Mouse (Mus musculus): ENCODE data around the gene Upk3a. TPM values are rescaled to one million over a fixed set of nuclear protein-coding genes. Genes with fewer than 3 reads are reported as not detected.

Gene Upk3a
- polyA plus RNA-seq, 1 experiment from 2014 or later = not detected

DNA sequence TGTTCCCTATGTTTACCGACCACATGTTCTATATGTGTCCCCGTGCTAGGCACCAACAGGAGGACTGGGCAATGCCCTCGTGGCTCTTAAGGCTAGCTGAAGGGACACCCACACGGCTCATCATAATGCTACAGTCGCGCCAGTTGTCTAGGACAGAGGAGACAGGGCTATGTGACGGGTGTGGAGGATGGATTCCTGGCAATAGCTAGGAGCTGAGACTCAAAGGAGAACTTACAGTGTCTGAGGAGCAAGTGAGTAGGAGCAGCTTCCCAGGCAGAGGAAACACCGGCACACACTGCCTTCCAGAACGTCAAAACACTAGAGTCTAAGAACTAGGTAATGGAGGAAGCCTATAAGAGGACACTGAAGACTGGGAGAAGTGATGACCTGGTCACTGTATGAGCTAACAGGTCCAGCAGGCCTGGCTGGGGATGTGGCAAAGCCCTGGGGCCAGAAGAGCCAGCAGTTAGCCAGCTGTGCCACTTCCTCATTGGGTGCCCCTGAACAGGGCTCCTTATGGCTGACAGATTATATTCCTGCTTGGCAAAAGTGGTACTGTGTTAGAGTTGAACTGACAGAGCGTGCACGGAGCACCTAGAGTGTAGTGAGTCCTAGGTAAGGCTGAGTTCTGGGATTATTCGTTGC lies 31.3 kb upstream of the Upk3a start:
- H3K9ac ChIP-seq (ENCODE audit: low read length) = no peak overlapping the region
- no peaks in the 10 kb centered on the region for H3K9me3 ChIP-seq (ENCODE audit: control insufficient read depth, low read length)
- H3K27ac ChIP-seq (ENCODE audit: low read depth, low read length) = no peak overlapping the region
- no peaks in the 10 kb centered on the region for H3K36me3 ChIP-seq (ENCODE audit: control insufficient read depth, insufficient read depth, low read length)
- no peak overlapping the region for H3K4me3 ChIP-seq (ENCODE audit: low read depth, low read length)
- DNase-seq (ENCODE audit: low spot score, missing footprints) (no peak), ATAC-seq (ENCODE audit: low FRiP score) (no peak)
- WGBS = 89% methylated on average over 12 of the region's 12 CpGs
- no peaks in the 10 kb centered on the region for H3K27me3 ChIP-seq (ENCODE audit: control insufficient read depth, insufficient read depth, low read length)
- H3K4me2 ChIP-seq = no peak overlapping the region
- H3K4me1 ChIP-seq (ENCODE audit: control insufficient read depth, insufficient read depth, low read length) = peaks cover 18% of the 10 kb centered on the region

DNA sequence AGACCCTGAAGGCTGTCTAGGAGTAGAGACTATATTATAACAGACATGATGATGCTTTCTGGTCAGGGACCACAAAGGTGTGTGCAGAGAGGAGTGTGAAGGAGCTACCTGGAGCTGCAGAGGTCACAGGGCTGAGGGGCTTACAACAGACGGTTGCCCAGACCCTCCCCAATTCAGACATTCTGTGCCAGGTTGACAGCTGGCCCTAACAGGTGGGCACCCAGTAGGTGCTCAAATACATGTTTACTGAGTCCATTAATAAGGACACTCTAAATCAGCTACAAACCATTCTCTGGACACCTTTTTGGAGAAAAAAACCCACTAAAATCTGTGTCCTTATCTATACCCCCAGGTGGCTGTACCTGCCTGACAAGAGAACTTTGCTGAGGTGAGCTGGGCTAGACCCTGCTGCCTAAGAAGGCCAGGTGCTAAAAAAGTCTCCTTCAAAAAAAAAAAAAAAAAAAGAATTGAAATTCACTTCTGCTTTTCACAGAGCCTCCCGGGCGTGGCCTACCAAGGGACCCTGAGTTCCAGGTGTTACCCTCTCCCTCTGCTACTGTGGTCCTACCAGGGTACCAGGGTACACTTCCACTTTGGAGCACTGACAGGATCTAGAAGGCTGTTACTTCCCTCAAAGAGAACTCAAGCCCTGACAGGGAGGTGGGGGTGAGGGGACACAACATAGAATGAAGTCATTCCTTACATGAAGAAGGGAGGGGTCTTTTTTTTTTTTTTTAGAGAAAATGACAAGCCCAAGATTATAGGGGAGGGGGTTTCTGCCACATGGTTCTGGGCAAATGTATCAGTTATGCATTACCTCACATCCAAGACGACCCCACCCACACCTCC lies 30.5 kb upstream of the Upk3a start:
- H3K4me2 ChIP-seq = peak overlapping the region; percentile 90
- H3K27me3 ChIP-seq (ENCODE audit: control insufficient read depth, insufficient read depth, low read length) = no peaks in the 10 kb centered on the region
- whole genome bisulfite sequencing = 75% methylated on average over 4 of the region's 4 CpGs
- H3K9me3 ChIP-seq (ENCODE audit: control insufficient read depth, low read length) = no peaks in the 10 kb centered on the region
- peak overlapping the region; percentile 90 for H3K4me3 ChIP-seq (ENCODE audit: low read depth, low read length)
- peak overlapping the region; percentile 93 for H3K9ac ChIP-seq (ENCODE audit: low read length)
- H3K27ac ChIP-seq (ENCODE audit: low read depth, low read length) = no peak overlapping the region
- H3K36me3 ChIP-seq (ENCODE audit: control insufficient read depth, insufficient read depth, low read length) = no peaks in the 10 kb centered on the region
- no peak for DNase-seq (ENCODE audit: low spot score, missing footprints)
- H3K4me1 ChIP-seq (ENCODE audit: control insufficient read depth, insufficient read depth, low read length) = peaks cover 18% of the 10 kb centered on the region
- no peak for ATAC-seq (ENCODE audit: low FRiP score)

DNA sequence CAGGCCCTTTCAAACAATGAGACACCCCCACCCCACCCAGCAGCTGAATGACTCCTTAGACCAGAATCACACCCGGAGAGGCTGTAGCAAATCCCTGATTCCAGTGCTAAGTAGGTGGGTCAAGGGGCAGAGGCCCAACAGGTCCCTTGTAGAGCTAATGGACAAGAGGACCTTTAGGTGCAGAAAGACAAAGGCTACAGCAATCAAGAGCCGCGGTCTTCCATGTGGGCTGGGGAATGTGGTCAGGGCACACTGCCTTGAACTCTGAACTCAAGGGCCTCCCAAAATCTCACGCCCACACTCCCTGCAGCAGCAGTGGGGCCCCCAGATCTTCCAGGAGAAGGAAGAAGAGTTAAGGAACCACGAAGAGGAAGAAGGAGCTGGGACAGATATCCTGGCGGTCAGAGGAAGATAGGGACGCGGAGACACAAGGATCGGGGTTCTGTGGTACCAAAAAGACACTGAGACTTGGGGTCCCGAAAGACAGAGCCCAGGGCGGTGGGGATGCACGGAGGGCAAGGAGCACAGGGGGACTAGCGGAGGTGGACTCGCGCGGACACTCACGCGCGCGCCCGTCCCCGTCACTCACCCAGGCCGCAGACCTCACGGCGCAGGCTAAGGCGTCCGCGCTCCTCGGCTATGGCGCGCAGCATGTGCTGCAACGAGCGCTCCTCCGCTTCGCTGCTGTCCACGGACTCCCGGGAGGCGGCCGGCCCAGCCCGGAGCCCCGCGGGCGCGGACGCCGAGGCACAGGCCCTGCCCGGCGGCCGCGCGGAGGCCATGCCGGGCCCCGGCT lies 29.7 kb upstream of the Upk3a start:
- H3K4me3 ChIP-seq (ENCODE audit: low read depth, low read length) = peak overlapping the region; percentile 90
- H3K4me1 ChIP-seq (ENCODE audit: control insufficient read depth, insufficient read depth, low read length) = peaks cover 18% of the 10 kb centered on the region
- H3K9ac ChIP-seq (ENCODE audit: low read length) = peak overlapping the region; percentile 93
- H3K36me3 ChIP-seq (ENCODE audit: control insufficient read depth, insufficient read depth, low read length) = no peaks in the 10 kb centered on the region
- DNase-seq (ENCODE audit: low spot score, missing footprints) (peak; percentile 95), ATAC-seq (ENCODE audit: low FRiP score) (peak; percentile 70)
- H3K27me3 ChIP-seq (ENCODE audit: control insufficient read depth, insufficient read depth, low read length) = no peaks in the 10 kb centered on the region
- peak overlapping the region; percentile 90 for H3K4me2 ChIP-seq
- no peaks in the 10 kb centered on the region for H3K9me3 ChIP-seq (ENCODE audit: control insufficient read depth, low read length)
- under 1% methylated on average over 50 of the region's 53 CpGs for WGBS
- H3K27ac ChIP-seq (ENCODE audit: low read depth, low read length) = peak overlapping the region; percentile 14; the same call in 1 of the 2 replicates

DNA sequence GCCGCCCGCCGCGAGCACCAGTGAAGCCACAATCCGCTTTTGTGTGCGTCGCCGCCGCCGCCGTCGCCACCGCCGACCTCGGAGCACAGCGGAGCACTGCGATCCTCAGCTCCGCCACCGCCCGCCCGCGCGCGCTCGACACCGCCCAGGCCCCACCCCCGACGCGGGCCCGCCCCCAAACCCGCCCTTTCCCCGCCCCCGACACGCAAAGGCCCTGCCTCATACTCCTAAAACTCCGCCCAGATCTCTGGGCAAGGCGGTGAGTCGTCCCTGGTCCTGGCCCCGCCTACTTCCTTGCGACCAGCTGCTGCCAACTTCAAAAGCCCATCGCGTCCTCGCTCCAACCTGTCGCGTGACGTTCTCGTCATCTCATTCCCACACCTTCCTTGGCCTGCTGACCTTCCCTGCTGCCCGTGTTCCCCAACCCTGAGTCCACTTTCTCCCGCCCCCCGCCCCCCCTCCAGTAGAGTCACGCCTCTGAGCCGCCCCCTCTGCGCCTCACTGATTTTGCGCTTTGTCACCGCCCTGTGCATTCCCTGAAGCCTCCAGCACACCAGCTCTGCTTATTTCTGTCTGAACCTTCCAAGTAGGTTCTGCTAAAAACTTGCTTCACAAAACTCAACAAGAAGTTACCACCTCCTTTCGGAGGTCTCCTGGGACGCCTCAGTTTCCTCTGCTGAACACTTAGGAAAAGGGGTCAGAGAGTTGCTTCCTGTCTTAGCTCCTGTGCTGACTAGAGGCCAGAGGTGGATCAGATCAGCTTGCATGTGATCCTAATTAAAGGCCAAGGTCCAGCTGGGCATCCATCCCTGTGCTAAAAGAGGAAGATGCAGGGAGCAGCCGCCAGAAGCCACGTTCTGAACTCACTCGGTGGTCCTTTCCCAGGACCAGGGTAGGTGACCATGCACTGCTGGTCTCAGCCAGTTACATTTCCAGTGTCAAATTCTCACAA lies 28.8 kb upstream of the Upk3a start, which contains the start of gene 5031439G07Rik:
Gene 5031439G07Rik (minus strand): TSS at position 678 of the 952 bp plus-strand sequence.
- peak within 1 kb of the TSS; percentile 90 for H3K4me2 ChIP-seq
- peak within 1 kb of the TSS; percentile 93 for H3K9ac ChIP-seq (ENCODE audit: low read length)
- peaks cover 18% of the 10 kb centered on the region for H3K4me1 ChIP-seq (ENCODE audit: control insufficient read depth, insufficient read depth, low read length)
- H3K27me3 ChIP-seq (ENCODE audit: control insufficient read depth, insufficient read depth, low read length) = no peaks in the 10 kb centered on the region
- no peaks in the 10 kb centered on the region for H3K36me3 ChIP-seq (ENCODE audit: control insufficient read depth, insufficient read depth, low read length)
- DNase-seq (ENCODE audit: low spot score, missing footprints) (peak; percentile 98), ATAC-seq (ENCODE audit: low FRiP score) (peak; percentile 92)
- H3K4me3 ChIP-seq (ENCODE audit: low read depth, low read length) = peak within 1 kb of the TSS; percentile 90
- peak within 1 kb of the TSS; percentile 14; the same call in 1 of the 2 replicates for H3K27ac ChIP-seq (ENCODE audit: low read depth, low read length)
- 1% methylated on average over 53 of the region's 59 CpGs for WGBS
- no peaks in the 10 kb centered on the region for H3K9me3 ChIP-seq (ENCODE audit: control insufficient read depth, low read length)

DNA sequence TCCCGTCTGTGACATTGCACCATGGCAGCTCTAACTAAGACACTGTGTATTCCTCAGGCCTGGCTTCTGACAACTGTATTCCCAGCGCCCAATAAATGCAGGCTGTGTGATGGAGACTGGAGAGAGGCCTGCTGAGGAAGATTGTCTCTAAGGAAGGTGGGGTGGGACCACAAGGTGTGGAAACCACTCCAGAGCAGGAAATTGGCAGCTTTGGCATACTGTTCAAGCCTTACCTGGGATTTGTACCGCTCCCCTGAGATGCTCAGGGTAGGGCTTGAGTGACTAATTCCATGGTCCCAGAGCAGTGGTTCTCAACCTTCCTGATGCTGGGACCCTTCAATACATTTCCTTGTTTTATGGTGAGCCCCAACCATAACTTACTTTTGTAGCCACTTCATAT lies 27.8 kb upstream of the Upk3a start:
- Histone ChIP-seq H3K4me1 (ENCODE audit: control insufficient read depth, insufficient read depth, low read length) (peaks cover 18% of the 10 kb centered on the region), H3K9me3 (ENCODE audit: control insufficient read depth, low read length) (no peaks in the 10 kb centered on the region), H3K27me3 (ENCODE audit: control insufficient read depth, insufficient read depth, low read length) (no peaks in the 10 kb centered on the region), H3K4me2 (no peak overlapping the region), H3K36me3 (ENCODE audit: control insufficient read depth, insufficient read depth, low read length) (no peaks in the 10 kb centered on the region), H3K4me3 (ENCODE audit: low read depth, low read length) (no peak overlapping the region), H3K9ac (ENCODE audit: low read length) (no peak overlapping the region), H3K27ac (ENCODE audit: low read depth, low read length) (no peak overlapping the region)
- WGBS = 66% methylated on average over 3 of the region's 3 CpGs
- ATAC-seq (ENCODE audit: low FRiP score) (no peak), DNase-seq (ENCODE audit: low spot score, missing footprints) (peak; percentile 71)

DNA sequence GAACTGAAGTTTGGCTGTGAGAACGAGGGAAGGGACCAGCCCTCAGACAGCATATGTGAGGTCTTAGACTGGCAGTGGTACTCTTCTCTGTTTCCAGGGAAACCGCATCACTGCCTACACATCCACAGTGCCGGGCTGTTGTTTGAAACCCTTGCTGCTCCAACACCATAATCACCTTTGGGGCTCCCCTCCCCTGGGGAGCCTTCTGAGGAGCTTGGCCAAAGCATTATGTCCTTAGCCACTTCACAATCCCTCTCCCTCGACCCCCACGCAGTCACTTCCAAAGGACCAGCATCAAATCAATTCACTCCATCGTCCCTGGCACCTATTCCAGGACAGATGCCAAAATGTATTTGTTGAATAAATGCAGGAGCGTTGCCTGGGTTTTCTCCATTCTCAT lies 27.2 kb upstream of the Upk3a start:
- Histone ChIP-seq H3K4me1 (ENCODE audit: control insufficient read depth, insufficient read depth, low read length) (peaks cover 18% of the 10 kb centered on the region), H3K36me3 (ENCODE audit: control insufficient read depth, insufficient read depth, low read length) (no peaks in the 10 kb centered on the region), H3K4me2 (no peak overlapping the region), H3K4me3 (ENCODE audit: low read depth, low read length) (no peak overlapping the region), H3K9ac (ENCODE audit: low read length) (no peak overlapping the region), H3K27me3 (ENCODE audit: control insufficient read depth, insufficient read depth, low read length) (no peaks in the 10 kb centered on the region), H3K27ac (ENCODE audit: low read depth, low read length) (no peak overlapping the region), H3K9me3 (ENCODE audit: control insufficient read depth, low read length) (no peaks in the 10 kb centered on the region)
- 51% methylated on average over 7 of the region's 7 CpGs for WGBS
- ATAC-seq (ENCODE audit: low FRiP score) (no peak), DNase-seq (ENCODE audit: low spot score, missing footprints) (peak; percentile 66)

DNA sequence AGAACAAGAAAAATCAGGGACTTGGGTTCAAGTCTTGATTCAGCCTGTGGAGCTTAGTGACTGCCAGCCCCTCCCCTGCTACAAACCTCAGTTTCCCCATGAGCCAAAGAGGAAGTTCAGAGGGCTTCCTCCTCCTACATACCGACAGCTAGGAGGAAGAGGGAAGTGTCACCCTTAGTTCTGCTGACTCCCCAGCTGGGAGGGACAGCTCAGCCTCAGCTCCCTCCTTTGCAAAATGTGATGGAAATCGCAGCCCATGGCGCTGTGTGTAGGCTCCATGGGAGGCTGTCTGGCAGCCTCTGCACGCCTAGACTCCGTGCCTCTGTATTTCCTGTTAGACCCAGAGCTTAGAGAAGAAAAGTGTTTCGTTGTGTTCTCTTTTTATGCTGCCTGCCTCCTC lies 22.4 kb upstream of the Upk3a start:
- H3K4me1 ChIP-seq (ENCODE audit: control insufficient read depth, insufficient read depth, low read length) = 0 out of 2 replicates have a peak, but pooled peaks cover 2% of the 10 kb centered on the region
- no peaks in the 10 kb centered on the region for H3K27me3 ChIP-seq (ENCODE audit: control insufficient read depth, insufficient read depth, low read length)
- WGBS = 39% methylated on average over 6 of the region's 6 CpGs
- no peaks in the 10 kb centered on the region for H3K9me3 ChIP-seq (ENCODE audit: control insufficient read depth, low read length)
- no peak for DNase-seq (ENCODE audit: low spot score, missing footprints)
- no peak for ATAC-seq (ENCODE audit: low FRiP score)
- H3K36me3 ChIP-seq (ENCODE audit: control insufficient read depth, insufficient read depth, low read length) = no peaks in the 10 kb centered on the region
- H3K9ac ChIP-seq (ENCODE audit: low read length) = no peak overlapping the region
- no peak overlapping the region for H3K4me2 ChIP-seq
- no peak overlapping the region for H3K27ac ChIP-seq (ENCODE audit: low read depth, low read length)
- H3K4me3 ChIP-seq (ENCODE audit: low read depth, low read length) = no peak overlapping the region

DNA sequence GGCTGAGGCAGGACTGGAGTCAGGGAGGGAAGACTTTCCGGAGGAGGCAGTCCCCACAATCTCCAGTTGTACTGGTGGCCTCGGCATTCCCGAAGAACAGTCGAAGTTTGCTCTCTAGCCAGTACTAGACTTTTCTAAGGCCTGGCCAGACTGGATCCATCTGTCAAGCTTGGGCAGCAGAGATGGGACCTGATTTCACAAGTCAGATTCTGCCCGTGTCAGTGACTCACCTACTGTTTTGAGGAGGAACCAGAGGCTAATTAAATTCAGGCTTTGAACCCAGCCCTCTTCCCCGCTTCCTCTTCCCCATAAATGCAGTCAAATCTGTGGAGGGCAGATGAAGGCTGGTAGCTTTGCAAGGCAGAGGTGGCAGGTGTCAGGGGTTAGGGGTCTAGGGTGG lies 21.9 kb upstream of the Upk3a start:
- Histone ChIP-seq H3K9ac (ENCODE audit: low read length) (no peak overlapping the region), H3K4me2 (no peak overlapping the region), H3K4me3 (ENCODE audit: low read depth, low read length) (no peak overlapping the region), H3K36me3 (ENCODE audit: control insufficient read depth, insufficient read depth, low read length) (no peaks in the 10 kb centered on the region), H3K9me3 (ENCODE audit: control insufficient read depth, low read length) (no peaks in the 10 kb centered on the region), H3K27me3 (ENCODE audit: control insufficient read depth, insufficient read depth, low read length) (no peaks in the 10 kb centered on the region), H3K4me1 (ENCODE audit: control insufficient read depth, insufficient read depth, low read length) (0 out of 2 replicates have a peak, but pooled peaks cover 1% of the 10 kb centered on the region), H3K27ac (ENCODE audit: low read depth, low read length) (no peak overlapping the region)
- 44% methylated on average over 6 of the region's 6 CpGs for WGBS
- ATAC-seq (ENCODE audit: low FRiP score) (no peak), DNase-seq (ENCODE audit: low spot score, missing footprints) (peak; percentile 77)
